Mouse (Mus musculus) c-Kit-positive CD71-positive TER-119-negative erythroid progenitor cells, embryonic 14.5 days (primary cell): ENCODE results near the gene Coq7.

ENCODE experiments used
- DNase-seq: peaks from one replicate; pipeline ENCODE4 v3.0.0-alpha.2; 2013; ENCODE audit warnings: low read depth

Gene Coq7

GRCm38 (mm10) chr7:118461400-118462136, 71.6 kb downstream of the Coq7 start:
- no peak for DNase-seq
